21 mouse cellular contexts compared by ENCODE assay signal in the genomic region with DNA sequence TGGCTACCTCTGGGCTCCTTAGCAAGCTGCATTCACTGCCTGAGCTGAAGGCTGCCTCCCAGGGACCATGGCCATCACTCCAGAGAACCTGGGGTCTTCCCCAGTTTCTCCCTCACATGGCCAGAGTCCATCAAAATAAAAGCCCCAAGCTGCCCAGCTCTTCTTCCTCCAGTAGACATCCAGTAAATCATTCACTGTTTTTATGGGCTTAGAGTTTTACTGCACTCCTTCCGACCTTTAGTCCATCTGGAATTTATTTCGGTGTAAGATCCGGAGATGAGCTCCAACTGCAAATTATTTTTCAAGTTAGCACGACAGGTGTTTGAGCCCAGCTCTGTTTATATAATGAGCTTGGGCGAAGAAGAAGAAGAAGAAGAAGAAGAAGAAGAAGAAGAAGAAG.
A peak's percentile ranks its signal among the peaks of the same experiment; 100 is the strongest.
DNase-seq lines count a peak whose midpoint lies in the region; ATAC-seq and TF ChIP-seq lines count a peak whose summit lies in the region.
"Had no signal": no experiment of that assay in that cellular context is flagged by ENCODE, and none has a peak within 500 bp of the region (broad histone marks: within the 10 kb centered on the region; RNA-seq: fewer than 3 reads in every experiment).

No protein-coding gene starts in this region.

- ATAC-seq in kidney, embryonic 16.5 days (ENCODE audit: low FRiP score, low TSS enrichment) = no peak
- no peak for ATAC-seq in midbrain, embryonic 16.5 days
- ATAC-seq: CD4-positive, CD25-positive, alpha-beta regulatory T cell, adult 4 months; forebrain, embryonic 16.5 days had no signal

- no peaks in the 10 kb centered on the region for H3K27me3 ChIP-seq in kidney, embryonic 16.5 days (ENCODE audit: insufficient read depth, low read length)
- H3K27me3 ChIP-seq in midbrain, embryonic 16.5 days (ENCODE audit: control insufficient read depth, insufficient read depth, low read depth, low read length) = no peaks in the 10 kb centered on the region
- H3K27me3 ChIP-seq: embryonic facial prominence, embryonic 13.5 days; forebrain, embryonic 12.5 days had no signal

- no peaks in the 10 kb centered on the region for H3K4me1 ChIP-seq in kidney, embryonic 16.5 days (ENCODE audit: insufficient read depth, low read length)
- H3K4me1 ChIP-seq in midbrain, embryonic 16.5 days (ENCODE audit: control insufficient read depth, insufficient read depth, low read length) = peaks cover 13% of the 10 kb centered on the region
- H3K4me1 ChIP-seq: embryonic facial prominence, embryonic 13.5 days; forebrain, embryonic 12.5 days; heart, embryonic 10.5 days had no signal

- no peak overlapping the region for H3K9ac ChIP-seq in kidney, embryonic 16.5 days (replicated peaks; ENCODE audit: low read length)
- no peak overlapping the region for H3K9ac ChIP-seq in midbrain, embryonic 16.5 days (ENCODE audit: low read depth, low read length)
- H3K9ac ChIP-seq: embryonic facial prominence, embryonic 13.5 days; forebrain, embryonic 12.5 days had no signal

- WGBS in kidney, embryonic 16.5 days = 16% methylated on average over 5 of the region's 5 CpGs
- 81% methylated on average over 5 of the region's 5 CpGs for WGBS in midbrain, embryonic 16.5 days

- no peaks in the 10 kb centered on the region for H3K9me3 ChIP-seq in kidney, embryonic 16.5 days (ENCODE audit: low read length)
- no peaks in the 10 kb centered on the region for H3K9me3 ChIP-seq in midbrain, embryonic 16.5 days (replicated peaks; ENCODE audit: control insufficient read depth, low read length, poor library complexity, severe bottlenecking)
- H3K9me3 ChIP-seq: embryonic facial prominence, embryonic 13.5 days; forebrain, embryonic 12.5 days; heart, embryonic 10.5 days had no signal

- TF ChIP-seq CTCF in layer of hippocampus, adult 2 months (conservative IDR thresholded peaks at IDR 0.05) = no peak

- peak; percentile 41 for DNase-seq in kidney, adult 11 months
- no peak for DNase-seq in layer of hippocampus, adult 2 months (ENCODE audit: low spot score in 2 of 2)
- no peak for DNase-seq in layer of hippocampus, postnatal 10 days (ENCODE audit: low spot score in 2 of 2)
- DNase-seq in kidney, postnatal 14 days = peak; percentile 10
- no peak for DNase-seq in left cerebral cortex, postnatal 10 days (ENCODE audit: extremely low spot score in 1 of 2, low spot score in 2 of 2)
- DNase-seq: adrenal gland, postnatal 10 days; B cell, adult 2 months; cerebellum, adult 11-12 months; cerebellum, adult 9-10 months; cerebellum, postnatal 36 days; gastrocnemius, postnatal 10 days; heart, adult 18-20 months; heart, postnatal 10 days had no signal

- no peak overlapping the region for H3K27ac ChIP-seq in kidney, embryonic 16.5 days (ENCODE audit: low read length)
- peak overlapping the region; percentile 28; the same call in 1 of the 2 replicates for H3K27ac ChIP-seq in layer of hippocampus, adult 2 months
- H3K27ac ChIP-seq in midbrain, embryonic 16.5 days (ENCODE audit: low read length) = no peak overlapping the region
- H3K27ac ChIP-seq: embryonic facial prominence, embryonic 13.5 days; forebrain, embryonic 12.5 days; heart, embryonic 10.5 days had no signal

- no peak overlapping the region for H3K4me2 ChIP-seq in kidney, embryonic 16.5 days (replicated peaks; ENCODE audit: low read depth, low read length)
- no peak overlapping the region for H3K4me2 ChIP-seq in midbrain, embryonic 16.5 days (ENCODE audit: low read length)
- H3K4me2 ChIP-seq: embryonic facial prominence, embryonic 13.5 days; forebrain, embryonic 12.5 days had no signal

- no peaks in the 10 kb centered on the region for H3K36me3 ChIP-seq in kidney, embryonic 16.5 days (ENCODE audit: insufficient read depth, low read length)
- no peaks in the 10 kb centered on the region for H3K36me3 ChIP-seq in midbrain, embryonic 16.5 days (ENCODE audit: control insufficient read depth, insufficient read depth, low read length)
- H3K36me3 ChIP-seq: embryonic facial prominence, embryonic 13.5 days; forebrain, embryonic 12.5 days; G1E; heart, embryonic 10.5 days had no signal

- intact Hi-C loops in left cerebral cortex, postnatal 10 days (cut with DNase I) = no loop called here

- no peak overlapping the region for H3K4me3 ChIP-seq in kidney, embryonic 16.5 days (ENCODE audit: low read length)
- H3K4me3 ChIP-seq in layer of hippocampus, adult 2 months = no peak overlapping the region
- no peak overlapping the region for H3K4me3 ChIP-seq in midbrain, embryonic 16.5 days (ENCODE audit: low read depth, low read length)
- H3K4me3 ChIP-seq: embryonic facial prominence, embryonic 13.5 days; forebrain, embryonic 12.5 days; heart, embryonic 10.5 days had no signal

Comparison
In these comparisons a context has a peak if more than half of its experiments do, and no peak if none do; other contexts are left out.
1. DNase-seq: peak in kidney, adult 11 months (single experiment) and kidney, postnatal 14 days (single experiment); none in layer of hippocampus, adult 2 months (0 of 2), layer of hippocampus, postnatal 10 days (0 of 2) and left cerebral cortex, postnatal 10 days (0 of 2).